Mouse (Mus musculus): ENCODE data around the gene Gm20838.
"Not testable (repeated sequence)": the region's sequence is repeated elsewhere in the genome, so short reads cannot be mapped to it uniquely, and the experiment has no call there.

The Gm20838 gene
- long read RNA-seq, experiment 1 = 0 reads
- long read RNA-seq, experiment 2 = 0 reads

- intact Hi-C loops (cut with DNase I) = not testable (repeated sequence)
These were observed at the start of gene Gm20838 for GRCm38 (mm10) chrY:33543064-33543463. Gm20838 (minus strand) TSS chrY:33543164.

Measured in adrenal gland (tissue).